14 mouse cellular contexts compared by ENCODE assay signal in the genomic region with DNA sequence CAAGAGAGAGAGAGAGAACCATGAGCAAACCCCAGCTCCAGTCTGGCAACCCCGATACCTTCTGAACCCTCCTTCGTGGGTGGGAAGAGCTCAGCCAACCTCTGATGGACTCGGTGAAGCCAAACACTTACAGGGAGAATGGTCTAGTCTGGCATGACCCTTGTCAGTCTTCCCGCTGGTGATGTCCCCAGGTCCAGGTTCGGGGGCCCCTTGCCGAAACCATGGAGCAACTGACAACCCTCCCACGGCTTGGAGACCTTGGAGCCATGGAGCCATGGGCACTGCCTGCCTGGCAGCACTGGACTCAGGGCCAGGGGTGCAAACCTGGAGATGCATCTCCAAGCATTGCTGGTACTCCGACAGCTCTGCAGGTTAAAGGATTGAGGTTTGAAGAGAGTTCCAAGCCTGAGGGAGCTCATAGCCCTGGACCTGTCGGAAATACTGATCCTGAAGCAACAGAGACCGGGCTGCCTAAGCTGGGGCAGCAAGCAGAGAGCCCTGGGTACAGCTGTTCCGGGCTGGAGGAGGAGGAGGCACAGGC. TPM values are rescaled to one million over a fixed set of nuclear protein-coding genes. Genes with fewer than 3 reads are reported as not detected.
A peak's percentile ranks its signal among the peaks of the same experiment; 100 is the strongest.
DNase-seq lines count a peak whose midpoint lies in the region; ATAC-seq and TF ChIP-seq lines count a peak whose summit lies in the region.
"Had no signal": no experiment of that assay in that cellular context is flagged by ENCODE, and none has a peak within 500 bp of the region (broad histone marks: within the 10 kb centered on the region; RNA-seq: fewer than 3 reads in every experiment).

No protein-coding gene starts in this region.

- peak; percentile 29 for DNase-seq in thymus, postnatal 14 days
- no peak for DNase-seq in thymus, postnatal 25 days
- peak; percentile 33 to 56 for DNase-seq in cerebellum, postnatal 36 days
- DNase-seq in heart, adult 9 months (ENCODE audit: low spot score in 2 of 2): no peak
- DNase-seq in Muller cell, postnatal 12 days (ENCODE audit: inconsistent ontology term): no peak
- DNase-seq in spleen, adult 12 weeks (ENCODE audit: low spot score): no peak
- DNase-seq: gastrocnemius, postnatal 25 days; kidney, postnatal 36 days; spleen, adult 18-20 months had no signal

- peak overlapping the region; percentile 91; the same call in 1 of the 2 replicates for H3K27ac ChIP-seq in hindbrain, embryonic 15.5 days (replicated peaks)
- peak overlapping the region; percentile 90 for H3K27ac ChIP-seq in olfactory bulb, adult 2 months (ENCODE audit: insufficient read depth, low read depth, low read length)
- H3K27ac ChIP-seq: embryonic facial prominence, embryonic 12.5 days; limb, embryonic 10.5 days had no signal

- H3K9me3 ChIP-seq in hindbrain, embryonic 15.5 days: no peaks in the 10 kb centered on the region
- H3K9me3 ChIP-seq: embryonic facial prominence, embryonic 12.5 days; limb, embryonic 10.5 days had no signal

- no peak for TF ChIP-seq POLR2A in olfactory bulb, adult 2 months (IDR thresholded peaks at IDR 0.05; ENCODE audit: insufficient read depth, low read depth, low read length)

- no peaks in the 10 kb centered on the region for H3K27me3 ChIP-seq in hindbrain, embryonic 15.5 days

- peak overlapping the region; percentile 96 for H3K4me2 ChIP-seq in hindbrain, embryonic 15.5 days

- peak overlapping the region; percentile 72 for H3K4me3 ChIP-seq in hindbrain, embryonic 15.5 days
- H3K4me3 ChIP-seq in olfactory bulb, adult 2 months (ENCODE audit: insufficient read depth, low read depth, low read length): peak overlapping the region; percentile 63

- WGBS in hindbrain, embryonic 15.5 days: 58% methylated on average over 11 of the region's 11 CpGs
- 31% methylated on average over 11 of the region's 11 CpGs for WGBS in olfactory bulb, adult 2 months

- H3K9ac ChIP-seq in hindbrain, embryonic 15.5 days: peak overlapping the region; percentile 63
- H3K9ac ChIP-seq: embryonic facial prominence, embryonic 12.5 days had no signal

- TF ChIP-seq CTCF in olfactory bulb, adult 2 months (IDR thresholded peaks at IDR 0.05; ENCODE audit: insufficient read depth, low read depth, low read length): no peak

- no peak for ATAC-seq in hindbrain, embryonic 15.5 days (ENCODE audit: low FRiP score, low read depth)
- ATAC-seq: lung, postnatal 0 days had no signal

- H3K4me1 ChIP-seq in hindbrain, embryonic 15.5 days (replicated peaks): peaks cover 50% of the 10 kb centered on the region
- peaks cover 16% of the 10 kb centered on the region for H3K4me1 ChIP-seq in olfactory bulb, adult 2 months (ENCODE audit: control insufficient read depth, insufficient read depth, low read length)

- H3K36me3 ChIP-seq in hindbrain, embryonic 15.5 days: no peaks in the 10 kb centered on the region
- H3K36me3 ChIP-seq: embryonic facial prominence, embryonic 12.5 days; limb, embryonic 10.5 days had no signal

RNA-seq across cellular contexts. Expression of gene Tspoap1, which starts 0.9 kb away (rescaled TPM):
- polyA plus RNA-seq in hindbrain, embryonic 15.5 days (2015; fragmentation: Nextera tagmentation; extraction: Ambion mirVana): 43.6 and 50.4 TPM in 2 replicates
- polyA plus RNA-seq in olfactory bulb, adult 2 months (2012; ENCODE audit: insufficient read depth, insufficient read length, low replicate concordance, missing spikeins): not detected in 2 replicates

RNA-seq across cellular contexts. Expression of gene Supt4a, which starts 23.9 kb away (rescaled TPM):
- polyA plus RNA-seq in hindbrain, embryonic 15.5 days (2015; fragmentation: Nextera tagmentation; extraction: Ambion mirVana): 130 and 137 TPM in 2 replicates
- polyA plus RNA-seq in olfactory bulb, adult 2 months (2012; ENCODE audit: insufficient read depth, insufficient read length, low replicate concordance, missing spikeins): not detected in 2 replicates

RNA-seq across cellular contexts. Expression of gene Mpo, which starts 32.1 kb away (rescaled TPM):
- 0.21 TPM in 2 replicates for polyA plus RNA-seq in hindbrain, embryonic 15.5 days (2015; fragmentation: Nextera tagmentation; extraction: Ambion mirVana)
- polyA plus RNA-seq in olfactory bulb, adult 2 months (2012; ENCODE audit: insufficient read depth, insufficient read length, low replicate concordance, missing spikeins): not detected in 2 replicates

Comparison
In these comparisons a context has a peak if more than half of its experiments do, and no peak if none do; other contexts are left out.
1. DNase-seq: peak in thymus, postnatal 14 days (single experiment) and cerebellum, postnatal 36 days (2 of 2); none in thymus, postnatal 25 days (single experiment), heart, adult 9 months (0 of 2), Muller cell, postnatal 12 days (single experiment) and spleen, adult 12 weeks (single experiment).
2. RNA of gene Supt4a, which starts 23.9 kb away (polyA plus RNA-seq): 130 to 137 TPM in hindbrain, embryonic 15.5 days; not detected in olfactory bulb, adult 2 months; every median in the first group is over 100 times any median in the second.